ENCODE assay signal across 10 mouse cellular contexts in genomic region chr5:21914776-21915175, GRCm38 (mm10). TPM values are rescaled to one million over a fixed set of nuclear protein-coding genes. Genes with fewer than 3 reads are reported as not detected.
"Had no signal": no experiment of that assay in that cellular context is flagged by ENCODE, and none has a peak within 500 bp of the region (broad histone marks: within the 10 kb centered on the region; RNA-seq: fewer than 3 reads in every experiment).

No protein-coding gene starts in this region.

- DNase-seq: kidney, postnatal 36 days; layer of hippocampus, adult 9-11 months; layer of hippocampus, postnatal 36 days; lung, adult 2 months; lung, postnatal 36 days; right cerebral cortex, postnatal 14 days; thymus, adult 2 months; thymus, postnatal 25 days had no signal

RNA-seq across cellular contexts. Expression of gene Slc26a5, which starts 49.4 kb away (rescaled TPM):
- total RNA-seq: layer of hippocampus, postnatal 36 days; liver, adult 2 months; megakaryocyte progenitor cell, adult 5-6 weeks had no signal
